Mouse (Mus musculus): ENCODE measurements around the gene Cabp2.
A peak's percentile ranks its signal among the peaks of the same experiment; 100 is the strongest.
"Not testable (repeated sequence)": the region's sequence is repeated elsewhere in the genome, so short reads cannot be mapped to it uniquely, and the experiment has no call there.

Cabp2 gene

DNA sequence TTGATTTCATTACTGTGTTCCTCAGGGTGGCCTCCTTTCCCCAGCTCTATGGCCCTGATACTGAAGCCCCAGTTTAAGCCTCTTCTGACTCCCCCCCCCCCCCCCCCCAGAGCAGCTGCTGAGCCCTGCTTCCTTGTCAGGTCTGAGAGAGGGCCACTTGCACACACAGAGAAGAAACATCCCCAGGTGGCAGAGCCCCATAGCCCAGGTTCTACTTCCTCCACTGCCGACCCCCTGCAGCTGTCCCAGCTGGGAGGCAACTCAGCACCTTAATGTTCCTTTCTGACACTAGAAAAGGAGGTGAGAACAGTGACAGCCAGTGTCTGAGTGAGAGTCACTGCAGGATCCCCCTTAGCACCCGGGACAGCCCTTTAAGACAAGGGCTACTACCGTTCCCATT is 22.4 kb downstream of the Cabp2 start:
- no peak for DNase-seq

DNA sequence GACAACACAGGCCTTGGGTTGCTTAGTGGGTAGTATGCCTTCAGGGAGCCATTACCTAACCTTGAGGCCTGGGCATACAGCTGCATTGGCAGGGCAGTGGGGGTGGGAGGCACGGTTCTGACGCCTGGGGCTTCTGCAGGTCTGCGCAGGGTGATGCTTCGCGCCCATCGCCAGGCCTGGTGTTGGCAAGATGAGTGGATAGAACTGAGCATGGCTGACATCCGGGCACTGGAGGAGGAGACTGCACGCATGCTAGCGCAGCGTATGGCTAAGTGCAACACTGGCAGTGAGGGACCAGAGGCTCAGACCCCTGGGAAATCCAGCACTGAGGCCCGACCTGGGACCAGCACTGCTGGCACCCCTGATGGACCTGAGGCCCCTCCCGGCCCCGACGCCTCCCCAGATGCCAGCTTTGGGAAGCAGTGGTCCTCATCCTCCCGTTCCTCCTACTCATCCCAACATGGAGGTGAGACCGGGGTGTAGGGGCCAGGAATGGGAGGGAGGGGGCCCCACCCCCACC is 23.4 kb downstream of the Cabp2 start:
- DNase-seq, result no peak

DNA sequence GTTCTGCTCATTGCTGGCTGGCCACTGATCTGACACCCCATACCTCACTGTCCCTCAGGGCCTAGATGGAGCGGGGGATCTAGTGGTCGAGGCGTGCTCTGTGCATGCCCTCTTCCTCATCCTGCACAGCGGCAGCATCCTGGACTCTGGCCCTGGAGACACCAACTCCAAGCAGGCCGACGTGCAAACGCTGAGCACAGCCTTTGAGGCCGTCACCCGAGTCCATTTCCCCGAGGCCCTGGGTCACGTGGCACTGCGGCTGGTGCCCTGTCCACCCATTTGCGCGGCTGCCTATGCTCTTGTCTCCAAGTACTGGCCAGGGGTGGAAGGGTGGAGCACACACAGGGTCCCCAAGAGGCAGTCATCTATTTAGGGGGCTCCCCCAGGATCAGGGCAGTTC is 25.3 kb downstream of the Cabp2 start:
- no peak for DNase-seq

DNA sequence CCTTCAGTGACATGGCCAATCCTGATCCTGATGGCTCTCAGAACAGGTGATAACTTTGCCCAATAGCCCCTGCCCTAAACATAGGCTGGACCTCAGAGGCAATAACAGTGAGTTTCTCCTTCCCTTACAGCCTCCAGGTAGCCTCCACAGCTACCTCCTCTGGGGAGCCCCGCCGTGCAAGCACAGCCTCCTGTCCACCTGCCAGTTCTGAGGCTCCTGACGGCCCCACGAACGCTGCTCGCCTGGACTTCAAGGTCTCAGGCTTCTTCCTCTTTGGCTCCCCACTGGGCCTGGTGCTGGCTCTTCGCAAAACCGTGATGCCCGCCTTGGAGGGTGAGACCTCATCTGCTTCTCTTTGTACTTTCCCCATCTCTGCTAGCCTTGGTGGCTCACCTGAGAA is 27.2 kb downstream of the Cabp2 start:
- DNase-seq, result no peak

DNA sequence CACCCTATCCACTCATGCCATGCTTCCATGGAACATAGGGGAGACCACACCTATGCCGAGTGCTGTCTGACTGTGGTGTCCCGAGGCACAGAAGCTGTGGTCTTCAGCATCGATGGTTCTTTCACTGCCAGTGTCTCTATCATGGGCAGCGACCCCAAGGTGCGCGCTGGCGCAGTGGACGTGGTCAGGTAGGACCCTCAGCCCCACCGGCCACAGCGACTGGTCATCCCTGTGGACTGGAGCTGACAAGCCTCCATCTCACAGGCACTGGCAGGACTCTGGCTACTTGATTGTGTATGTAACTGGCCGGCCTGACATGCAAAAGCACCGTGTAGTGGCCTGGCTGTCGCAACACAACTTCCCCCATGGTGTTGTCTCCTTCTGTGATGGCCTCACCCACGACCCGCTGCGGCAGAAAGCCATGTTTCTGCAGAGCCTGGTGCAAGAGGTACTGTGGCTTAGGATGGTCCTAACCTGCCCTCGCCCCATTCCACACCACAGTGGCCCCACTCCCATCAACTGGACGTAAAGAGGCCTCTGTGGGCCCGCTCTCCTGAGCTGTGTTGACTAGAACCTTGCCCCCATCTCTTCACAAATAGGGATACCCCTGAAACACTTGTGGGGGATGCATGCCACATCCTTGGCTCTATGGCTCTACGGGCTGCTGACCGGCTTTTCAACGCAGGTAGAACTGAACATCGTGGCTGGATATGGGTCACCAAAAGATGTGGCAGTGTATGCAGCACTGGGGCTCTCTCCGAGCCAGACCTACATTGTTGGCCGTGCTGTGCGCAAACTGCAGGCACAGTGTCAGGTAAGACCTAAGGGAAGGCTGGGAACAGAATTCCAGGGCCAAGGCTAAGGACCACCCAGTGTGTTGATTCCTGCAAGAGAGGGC is 30.9 kb downstream of the Cabp2 start:
- no peak for DNase-seq

DNA sequence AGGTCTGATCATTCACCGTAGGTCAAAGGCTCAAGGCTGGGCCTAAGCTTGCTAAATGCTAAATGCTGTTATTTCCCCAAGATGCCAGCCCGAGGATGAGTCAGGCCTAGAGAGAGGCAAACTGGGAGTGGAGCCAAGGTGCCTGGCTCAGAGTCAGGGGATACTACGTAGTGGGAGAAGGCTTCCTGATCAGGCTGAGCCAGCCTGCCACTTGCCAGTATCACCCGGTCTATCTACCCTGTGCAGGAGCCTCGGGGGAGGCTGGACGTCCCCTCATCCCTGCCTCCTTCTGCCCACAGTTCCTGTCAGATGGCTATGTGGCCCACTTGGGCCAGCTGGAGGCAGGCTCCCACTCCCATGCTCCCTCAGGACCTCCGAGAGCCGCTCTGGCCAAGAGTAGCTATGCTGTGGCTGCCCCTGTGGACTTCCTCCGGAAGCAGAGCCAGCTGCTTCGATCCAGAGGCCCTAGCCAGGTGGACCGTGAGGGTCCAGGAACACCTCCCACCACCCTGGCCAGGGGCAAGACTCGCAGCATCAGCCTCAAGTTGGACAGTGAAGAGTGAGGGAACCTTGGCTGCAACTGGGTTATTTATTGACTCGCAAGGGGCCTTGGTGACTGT is 31.9 kb downstream of the Cabp2 start:
- peak; percentile 81 for DNase-seq

DNA sequence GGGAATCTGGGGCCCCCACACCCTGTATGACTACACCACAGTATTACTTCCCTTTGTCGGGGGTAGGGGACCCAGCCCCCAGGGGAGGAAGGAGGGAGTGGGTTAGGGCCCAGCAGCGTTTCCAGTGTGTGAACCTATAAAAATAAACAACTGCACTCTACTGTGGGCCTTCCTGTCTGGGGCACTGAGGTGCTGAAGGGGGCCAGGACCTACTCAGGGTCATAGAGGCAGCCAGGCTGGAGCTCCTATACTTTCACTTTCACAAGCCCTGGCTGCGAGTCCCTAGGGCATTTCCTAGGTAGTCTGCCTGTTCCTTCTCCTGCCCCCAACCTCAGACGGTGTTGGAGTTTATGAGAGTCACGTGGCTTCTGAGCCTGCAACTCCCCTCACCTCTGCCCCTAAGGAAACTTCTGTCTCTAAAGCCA is 32.4 kb downstream of the Cabp2 start:
- no peak for DNase-seq

DNA sequence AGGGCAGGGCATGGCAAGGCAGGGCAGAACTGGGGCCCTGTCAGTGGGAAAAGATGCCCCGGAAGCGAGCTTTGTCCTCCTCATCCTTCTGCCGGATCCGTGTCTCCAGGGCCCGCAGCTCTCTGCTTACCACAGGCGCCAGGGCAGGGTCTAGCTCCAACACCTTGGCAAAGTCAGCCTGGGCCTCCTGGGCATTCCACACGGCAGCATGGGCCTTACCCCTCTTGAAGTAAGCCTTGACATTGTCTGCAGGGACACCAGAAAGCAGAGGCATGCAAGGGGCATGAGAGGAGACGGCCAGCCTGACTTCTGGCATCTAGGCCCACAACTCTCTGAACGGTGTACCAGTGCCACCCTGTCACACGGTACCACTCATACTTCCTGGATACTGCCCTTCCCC is 33.2 kb downstream of the Cabp2 start:
- DNase-seq, result no peak

DNA sequence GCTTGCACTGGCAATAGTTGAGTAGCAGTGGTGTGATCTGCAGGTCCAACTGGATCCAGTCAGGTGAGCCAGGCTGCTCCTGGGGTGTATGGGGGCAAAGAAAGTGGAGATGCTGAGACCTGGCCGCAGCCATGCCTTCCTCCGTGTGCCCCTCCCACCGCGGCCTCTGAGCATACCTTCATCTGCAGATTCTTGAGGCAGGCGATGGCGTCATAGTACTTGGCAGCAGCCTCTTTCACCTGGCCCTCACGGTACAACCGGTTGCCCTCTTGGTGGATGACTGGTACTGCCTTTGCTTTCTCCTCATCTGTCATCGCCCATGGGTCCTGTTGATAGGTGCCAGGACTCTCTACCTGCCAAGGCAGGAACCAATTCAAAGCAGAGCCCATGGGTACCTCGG is 33.8 kb downstream of the Cabp2 start:
- no peak for DNase-seq

DNA sequence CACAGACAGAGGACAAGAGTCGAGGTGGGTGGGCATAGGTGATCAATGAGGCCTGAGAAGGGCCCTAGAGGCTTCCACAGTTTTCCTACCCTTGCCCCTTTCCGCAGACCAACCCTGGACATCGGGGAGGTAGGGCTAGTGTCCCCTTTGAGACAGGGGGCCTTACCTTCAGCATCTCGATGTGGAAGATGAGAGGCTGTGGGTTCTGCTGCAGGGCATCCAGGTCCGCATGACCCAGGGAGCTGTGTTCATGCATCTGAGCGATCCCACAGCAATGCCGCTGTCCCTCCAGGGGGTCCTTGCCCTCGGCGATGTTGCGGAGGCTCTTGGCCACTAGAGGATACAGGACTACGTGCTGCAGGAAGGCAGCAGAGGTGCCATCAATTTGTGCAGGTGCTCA is 34.4 kb downstream of the Cabp2 start:
- no peak for DNase-seq

DNA sequence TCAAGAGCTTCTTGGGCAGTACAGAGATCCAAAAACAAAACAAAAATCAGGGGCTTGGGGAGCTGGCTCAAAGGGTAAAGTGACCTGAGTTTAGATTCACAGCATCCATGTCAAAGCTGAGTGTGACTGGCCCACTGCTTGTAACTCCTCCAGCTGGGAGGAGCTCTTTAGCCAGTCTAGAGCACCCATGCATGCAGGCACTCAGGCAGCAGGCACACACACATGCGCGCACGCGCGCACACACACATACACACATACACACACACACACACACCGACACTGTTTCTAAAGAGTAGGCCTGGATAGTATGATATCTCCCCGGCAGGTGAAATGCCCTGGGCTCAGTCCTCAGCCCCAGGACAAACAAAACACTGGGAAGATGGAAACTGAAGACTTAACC is 35.6 kb downstream of the Cabp2 start:
- no peak for DNase-seq

DNA sequence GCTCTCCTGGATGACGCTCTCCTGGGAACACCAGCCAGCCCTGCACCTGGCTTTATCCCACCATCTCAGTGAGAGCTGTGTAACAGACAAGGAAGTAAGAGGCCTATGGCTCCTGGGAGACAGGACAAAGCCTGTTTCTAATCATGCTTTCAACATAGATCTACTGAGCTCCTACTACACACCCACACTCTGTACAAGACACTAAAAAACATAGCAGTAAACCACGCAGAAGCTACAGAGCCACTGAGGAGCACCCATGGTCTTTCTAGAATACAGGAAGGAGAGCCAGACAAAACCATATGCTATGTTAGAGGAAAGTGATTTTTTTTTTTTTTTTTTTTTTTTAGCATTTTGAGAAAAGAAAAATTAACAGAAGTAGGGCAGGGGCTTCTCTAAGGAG is 37.0 kb downstream of the Cabp2 start:
- no peak for DNase-seq

DNA sequence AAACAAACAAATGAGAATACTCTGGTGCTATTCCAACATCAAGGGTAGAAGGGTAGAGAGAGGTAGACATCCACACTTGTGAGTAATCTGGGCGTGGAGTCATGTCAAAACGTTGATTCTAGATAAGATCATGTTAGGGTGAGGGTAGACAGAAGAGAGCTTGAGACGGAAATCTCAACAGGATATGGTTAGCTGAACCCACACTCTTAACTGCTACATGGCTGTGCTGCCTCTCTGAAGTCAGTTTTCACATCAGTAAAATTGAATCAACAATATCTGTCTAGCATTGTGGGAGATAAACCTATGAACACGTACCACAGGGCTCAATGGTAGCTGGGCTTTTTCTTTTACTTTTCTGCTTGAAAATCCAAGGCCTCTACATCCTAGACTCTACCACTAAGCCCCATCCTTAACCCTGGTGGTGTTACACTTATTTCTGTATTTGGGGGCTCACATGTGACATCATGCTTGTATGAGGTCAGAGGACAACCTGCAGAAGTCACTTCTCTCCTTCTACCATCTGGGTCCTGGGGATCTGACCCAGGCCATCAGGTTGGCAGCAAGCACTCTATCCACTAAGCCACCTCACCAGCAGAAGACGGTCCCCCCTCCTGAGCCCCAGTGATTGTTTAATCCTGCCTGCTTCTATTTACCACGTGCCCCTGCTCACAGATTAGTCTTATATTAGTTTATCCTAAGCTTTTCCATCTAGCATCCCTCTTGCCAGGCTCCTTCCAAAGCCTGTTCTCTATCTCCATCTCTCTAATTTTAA is 38.5 kb downstream of the Cabp2 start:
- DNase-seq, result no peak

DNA sequence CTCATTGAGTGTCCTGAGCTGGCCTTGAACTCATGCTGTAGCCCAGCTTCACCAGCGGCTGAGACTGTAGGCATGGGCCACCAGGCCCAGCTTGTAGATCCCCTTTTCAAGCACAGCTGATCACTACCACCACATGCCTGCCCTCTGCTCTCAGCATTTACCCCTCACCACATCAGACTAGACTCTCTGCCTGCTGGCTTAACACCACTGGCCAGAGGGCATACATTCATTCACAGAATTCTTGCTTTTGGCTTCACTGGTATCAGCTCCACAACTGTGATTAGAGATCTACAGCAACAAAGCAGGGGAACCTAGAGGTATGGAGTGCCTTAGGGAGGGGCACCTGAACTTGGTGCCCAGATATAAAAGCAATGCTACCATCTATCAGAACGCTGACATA is 39.1 kb downstream of the Cabp2 start:
- DNase-seq, result no peak

DNA sequence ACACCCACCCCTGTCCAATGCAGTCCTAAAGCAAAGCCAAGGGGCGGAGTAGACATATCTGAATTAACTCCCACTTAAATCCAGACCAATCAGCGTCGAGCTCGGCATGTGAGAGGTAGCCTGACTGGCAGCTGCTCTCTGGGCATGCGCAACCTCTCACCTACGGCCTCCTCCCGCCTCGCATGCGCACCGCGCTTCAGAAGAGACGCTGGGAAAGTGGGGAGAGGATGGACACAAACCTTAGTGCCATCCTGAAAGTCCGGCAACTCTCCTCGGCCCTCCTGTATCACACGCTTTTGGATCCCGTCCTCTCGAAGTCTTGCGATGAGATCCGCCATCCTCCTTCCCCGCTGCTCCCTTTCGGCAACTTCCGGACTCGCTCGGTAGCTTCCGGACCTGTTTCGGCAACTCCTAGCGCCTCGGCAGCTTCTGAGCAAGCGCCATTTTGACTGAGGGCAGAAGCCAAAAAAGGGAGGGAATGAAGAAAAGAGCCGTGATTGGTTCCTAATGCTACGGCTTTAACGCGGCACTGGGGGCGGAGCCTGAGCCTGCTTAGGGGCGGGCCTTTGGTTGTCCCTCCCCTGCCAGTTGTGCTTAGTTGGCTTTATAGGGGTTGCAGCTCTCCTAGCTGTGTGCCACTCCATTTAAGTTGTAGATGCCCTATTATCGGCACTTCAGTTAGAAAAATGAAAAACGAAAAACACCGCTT is 39.9 kb downstream of the Cabp2 start:
- peak; percentile 98 for DNase-seq

DNA sequence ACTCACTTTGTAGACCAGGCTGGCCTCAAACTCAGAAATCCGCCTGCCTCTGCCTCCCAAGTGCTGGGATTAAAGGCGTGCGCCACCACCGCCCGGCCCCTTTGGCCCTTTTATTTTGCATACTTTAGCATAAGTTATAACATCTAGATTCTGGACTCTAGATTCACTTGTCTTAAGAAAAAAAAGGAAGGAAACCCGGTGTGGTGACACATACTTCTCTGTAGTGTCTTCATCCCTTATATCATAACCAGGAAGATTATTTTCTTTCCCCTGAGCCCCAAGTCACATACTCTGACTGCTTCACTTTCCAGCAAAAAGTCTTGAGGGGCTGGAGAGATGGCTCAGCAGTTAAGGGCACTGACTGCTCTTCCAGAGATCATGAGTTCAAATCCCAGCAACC is 40.5 kb downstream of the Cabp2 start:
- DNase-seq, result not testable (repeated sequence)

DNA sequence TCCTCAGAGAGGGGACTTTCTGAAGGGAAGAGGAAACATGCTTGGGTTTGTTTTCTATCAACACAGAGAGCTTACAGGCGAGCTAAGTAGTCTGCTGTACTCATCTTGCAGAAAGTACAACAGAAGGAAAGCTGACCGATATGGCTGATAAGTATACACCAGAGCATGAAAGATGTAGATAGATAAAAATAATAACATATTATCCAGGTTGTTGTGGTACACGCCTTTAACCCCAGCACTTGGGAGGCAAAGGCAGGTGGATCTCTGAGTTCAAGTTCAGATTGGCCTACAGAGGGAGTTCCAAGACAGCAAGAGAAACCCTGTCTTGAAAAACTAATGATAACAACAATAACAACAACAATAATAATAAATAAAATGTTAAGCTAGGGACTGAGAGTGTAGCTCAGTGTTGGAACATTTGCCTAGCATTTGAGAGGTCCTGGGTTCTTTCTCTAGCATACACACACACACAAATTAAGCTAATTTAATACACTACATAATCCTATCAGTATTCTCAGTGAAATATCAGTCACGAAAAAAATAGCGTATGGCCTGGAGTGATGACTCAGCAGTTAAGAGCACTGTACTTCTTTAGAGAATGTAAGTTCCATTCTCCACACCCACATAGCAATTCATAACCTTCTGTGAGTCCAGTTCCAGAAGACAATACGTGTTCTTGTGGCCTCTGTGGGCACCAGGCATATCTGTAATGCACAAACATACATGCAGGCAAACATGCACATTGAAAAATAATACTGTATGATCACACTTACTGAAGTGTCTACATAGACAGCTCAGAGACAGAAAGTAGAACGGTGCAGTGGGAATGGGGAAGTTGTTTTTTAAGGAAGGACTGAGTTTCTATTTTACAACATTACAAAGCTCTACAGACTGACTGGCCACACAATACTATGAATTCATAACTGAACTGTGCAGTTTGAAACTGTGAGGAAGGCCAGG is 41.3 kb downstream of the Cabp2 start:
- no peak for DNase-seq

DNA sequence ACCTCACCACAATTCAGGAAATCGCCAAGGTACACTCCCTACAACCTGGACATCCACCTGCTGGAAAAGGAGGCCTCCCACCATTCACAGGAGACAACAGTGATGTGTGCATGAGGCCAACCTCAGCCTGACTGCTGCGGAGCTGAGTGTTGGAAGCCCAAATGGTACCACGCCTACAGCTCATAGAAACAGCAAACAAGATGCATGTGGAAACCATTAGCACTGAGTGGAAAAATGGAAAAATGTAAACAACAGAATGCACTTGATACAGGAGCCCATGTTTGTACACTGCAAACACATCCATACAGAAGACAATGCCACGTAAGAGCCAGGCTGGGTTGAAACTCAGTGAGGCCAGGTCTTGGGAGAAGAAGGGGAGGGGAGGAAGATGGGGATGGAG is 43.1 kb downstream of the Cabp2 start:
- no peak for DNase-seq

DNA sequence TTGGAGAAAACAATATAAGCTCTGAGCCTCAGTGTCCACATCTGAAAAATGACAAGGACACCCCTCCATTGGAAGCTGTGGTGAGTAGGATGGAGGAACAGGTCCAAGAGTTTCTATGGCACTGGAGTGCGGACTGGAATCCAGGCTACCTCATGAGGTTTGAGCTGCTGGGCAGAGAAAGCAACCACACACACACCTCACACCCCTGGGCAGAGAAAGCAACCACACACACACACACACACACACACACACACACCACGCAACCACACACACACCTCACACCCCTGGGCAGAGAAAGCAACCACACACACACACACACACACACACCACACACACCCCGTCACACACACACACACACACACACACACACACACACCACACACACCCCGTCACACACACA is 43.9 kb downstream of the Cabp2 start:
- not testable (repeated sequence) for DNase-seq

DNA sequence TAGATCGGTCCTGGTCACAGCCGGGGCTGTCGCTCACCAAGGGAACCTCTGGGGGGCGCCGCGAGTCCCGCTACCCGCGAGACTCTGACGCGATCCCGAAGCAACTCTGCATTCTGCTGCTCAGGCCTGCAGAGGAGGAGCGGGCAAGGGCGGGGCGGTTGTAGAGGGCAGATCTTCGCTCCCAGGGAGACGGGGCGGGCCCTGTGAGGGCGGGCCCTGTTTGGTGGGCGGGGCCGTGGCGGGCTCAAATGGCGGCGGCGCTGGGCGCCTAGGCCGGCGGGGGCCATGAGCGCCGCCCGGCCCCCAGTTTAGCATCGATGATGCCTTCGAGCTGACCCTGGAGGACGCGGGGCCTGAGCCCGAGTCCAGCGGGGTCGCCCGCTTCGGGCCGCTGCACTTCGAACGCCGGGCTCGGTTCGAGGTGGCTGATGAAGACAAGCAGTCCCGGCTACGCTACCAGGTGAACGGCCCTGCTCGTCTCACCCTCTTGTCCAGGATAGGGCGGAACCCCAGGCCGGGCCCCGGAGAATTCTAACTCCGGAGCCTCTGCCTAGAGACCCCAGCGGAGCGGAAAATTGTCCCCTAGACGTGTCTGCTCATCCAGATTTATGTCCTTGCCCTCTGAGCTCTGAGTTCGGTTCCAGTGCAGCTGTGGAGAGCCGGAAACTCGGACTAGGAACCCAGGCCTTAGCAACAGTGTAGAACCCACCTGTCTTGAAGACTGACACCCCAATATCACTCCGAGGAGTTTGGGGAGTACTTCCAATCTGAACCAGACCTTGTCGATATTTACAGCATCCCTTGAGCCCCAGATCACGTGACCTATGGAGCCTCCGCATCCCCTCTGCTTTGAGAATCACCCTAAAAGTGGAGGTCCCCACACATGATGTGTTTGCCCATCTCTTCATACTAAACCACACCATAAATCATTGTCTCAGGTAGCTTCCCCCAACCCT is 44.6 kb downstream of the Cabp2 start, which contains the start of gene Aip:
Gene Aip, minus strand, starts transcription at position 118 of the 956 bp plus-strand sequence.
- peak; percentile 98 for DNase-seq

Data from right cerebral cortex, postnatal 14 days (tissue).